Mouse (Mus musculus) bone marrow, adult 2 months (tissue): ENCODE measurements around the gene Sema3b.

Source experiments
- CTCF ChIP-seq: fragments of 200-500 bp; IDR thresholded peaks from 2 replicates; pipeline ENCODE4 v1.5.1; 2011; ENCODE audit warnings: low read length, control low read depth; ENCODE audit not compliant: control insufficient read depth, insufficient read depth
- POLR2A ChIP-seq: fragments of 200-500 bp; IDR thresholded peaks from 2 replicates; pipeline ENCODE4 v1.6.1; 2011; ENCODE audit warnings: low read depth, mild to moderate bottlenecking, control low read depth, low read length, borderline replicate concordance; ENCODE audit not compliant: control insufficient read depth

DNA sequence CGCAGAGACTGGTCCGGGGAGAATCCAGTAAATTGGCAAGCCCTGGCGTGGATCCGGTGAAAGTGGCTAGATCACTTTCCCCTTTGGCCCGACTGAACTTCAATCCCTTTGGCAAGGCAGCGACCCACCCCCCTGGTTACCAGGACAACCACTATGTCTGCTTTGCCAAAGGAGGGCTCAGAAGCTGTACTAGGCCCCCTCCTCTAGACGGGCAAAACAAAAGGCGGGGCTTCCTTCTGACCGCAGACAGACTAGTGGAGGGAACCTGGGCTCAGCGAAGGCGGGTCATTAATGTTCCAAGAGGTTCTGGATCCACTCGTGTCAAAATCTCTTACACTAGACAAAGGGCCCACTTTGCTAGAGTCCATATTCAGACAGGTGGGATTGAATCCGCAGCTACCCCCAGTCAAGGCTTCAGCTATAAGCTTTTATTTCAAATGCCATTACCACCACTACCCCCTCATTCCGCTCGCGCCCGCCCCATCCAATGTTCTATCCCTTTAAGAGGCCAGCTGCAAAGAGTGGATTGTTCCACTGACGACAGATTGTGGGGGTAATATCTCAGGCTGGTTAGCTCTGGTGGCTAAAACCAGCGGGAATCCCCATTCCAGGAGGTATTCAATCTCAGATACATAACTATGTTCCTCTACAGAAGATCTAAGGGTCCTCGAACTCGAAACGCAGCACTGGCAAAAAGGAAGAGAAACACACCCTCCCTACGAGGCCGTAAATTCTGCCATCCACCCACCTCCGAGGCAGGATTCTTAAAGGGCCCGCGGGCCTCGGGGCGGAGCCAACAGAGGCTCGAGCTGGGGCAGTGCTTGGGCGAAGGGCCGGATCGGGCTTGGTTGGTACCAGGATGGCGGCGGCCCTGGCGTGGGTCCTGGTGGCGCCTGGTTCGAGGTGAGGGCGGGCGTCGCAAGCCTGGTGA, 40.4 kb downstream of the Sema3b start:
- TF ChIP-seq CTCF = no peak
- no peak for TF ChIP-seq POLR2A
